19 mouse cellular contexts compared by ENCODE assay signal in genomic region chr11:114370708-114371107, GRCm38 (mm10).
DNase-seq lines count a peak whose midpoint lies in the region; ATAC-seq lines count a peak whose summit lies in the region.
"Had no signal": no experiment of that assay in that cellular context is flagged by ENCODE, and none has a peak within 500 bp of the region (broad histone marks: within the 10 kb centered on the region; RNA-seq: fewer than 3 reads in every experiment).

No protein-coding gene starts in this region.

- H3K9me3 ChIP-seq in heart, embryonic 16.5 days (replicated peaks; ENCODE audit: control insufficient read depth, low read length) = no peaks in the 10 kb centered on the region
- H3K9me3 ChIP-seq in midbrain, embryonic 10.5 days (replicated peaks) = no peaks in the 10 kb centered on the region
- no peaks in the 10 kb centered on the region for H3K9me3 ChIP-seq in midbrain, embryonic 11.5 days (ENCODE audit: control insufficient read depth, low read length)
- H3K9me3 ChIP-seq: heart, embryonic 10.5 days; liver, embryonic 15.5 days; midbrain, embryonic 12.5 days had no signal

- WGBS in heart, embryonic 16.5 days = 30% methylated on average over 10 of the region's 10 CpGs
- WGBS in midbrain, embryonic 10.5 days = 64% methylated on average over 10 of the region's 10 CpGs
- 52% methylated on average over 10 of the region's 10 CpGs for WGBS in midbrain, embryonic 11.5 days

- H3K27ac ChIP-seq in heart, embryonic 16.5 days (ENCODE audit: low read length) = no peak overlapping the region
- 0 out of 2 replicates have a peak overlapping the region, but pooled peaks have one; percentile 6 for H3K27ac ChIP-seq in midbrain, embryonic 10.5 days (replicated peaks)
- no peak overlapping the region for H3K27ac ChIP-seq in midbrain, embryonic 11.5 days (ENCODE audit: low read depth, low read length)
- H3K27ac ChIP-seq: heart, embryonic 10.5 days; liver, embryonic 15.5 days; midbrain, embryonic 12.5 days; stomach, postnatal 0 days had no signal

- H3K4me2 ChIP-seq in heart, embryonic 16.5 days (ENCODE audit: low read depth, low read length) = peak overlapping the region; percentile 36
- H3K4me2 ChIP-seq in midbrain, embryonic 11.5 days = no peak overlapping the region
- H3K4me2 ChIP-seq: liver, embryonic 15.5 days; midbrain, embryonic 12.5 days had no signal

- no peak overlapping the region for H3K4me3 ChIP-seq in heart, embryonic 16.5 days (ENCODE audit: low read length)
- H3K4me3 ChIP-seq in midbrain, embryonic 10.5 days = no peak overlapping the region
- H3K4me3 ChIP-seq in midbrain, embryonic 11.5 days (ENCODE audit: low read depth, low read length) = no peak overlapping the region
- H3K4me3 ChIP-seq: heart, embryonic 10.5 days; liver, embryonic 15.5 days; midbrain, embryonic 12.5 days had no signal

- no peak for ATAC-seq in heart, embryonic 16.5 days (replicated peaks; ENCODE audit: extremely low read depth, insufficient read depth, low FRiP score)
- no peak for ATAC-seq in midbrain, embryonic 11.5 days (ENCODE audit: low FRiP score)
- 0 out of 2 replicates have a peak, but pooled peaks have one; percentile 9 for ATAC-seq in megakaryocyte progenitor cell, adult 5-6 weeks (replicated peaks; ENCODE audit: poor library complexity)
- ATAC-seq: activated CD4-positive, CD25-positive, alpha-beta regulatory T cell, adult 4 months; Patski had no signal

- no peaks in the 10 kb centered on the region for H3K4me1 ChIP-seq in heart, embryonic 16.5 days (ENCODE audit: control insufficient read depth, insufficient read depth, low read length)
- peaks cover 9% of the 10 kb centered on the region for H3K4me1 ChIP-seq in midbrain, embryonic 10.5 days
- 0 out of 2 replicates have a peak, but pooled peaks cover 2% of the 10 kb centered on the region for H3K4me1 ChIP-seq in midbrain, embryonic 11.5 days (ENCODE audit: control insufficient read depth, insufficient read depth, low read length)
- H3K4me1 ChIP-seq: liver, embryonic 15.5 days had no signal

- H3K9ac ChIP-seq in heart, embryonic 16.5 days (ENCODE audit: low read length) = no peak overlapping the region
- no peak overlapping the region; the same call in 1 of the 2 replicates for H3K9ac ChIP-seq in midbrain, embryonic 11.5 days (ENCODE audit: low read length)
- H3K9ac ChIP-seq: liver, embryonic 15.5 days; midbrain, embryonic 12.5 days had no signal

- H3K36me3 ChIP-seq in heart, embryonic 16.5 days (ENCODE audit: control insufficient read depth, insufficient read depth) = no peaks in the 10 kb centered on the region
- H3K36me3 ChIP-seq in midbrain, embryonic 10.5 days = no peaks in the 10 kb centered on the region
- no peaks in the 10 kb centered on the region for H3K36me3 ChIP-seq in midbrain, embryonic 11.5 days (ENCODE audit: control insufficient read depth, insufficient read depth, low read length)
- H3K36me3 ChIP-seq: heart, embryonic 10.5 days; liver, embryonic 15.5 days; midbrain, embryonic 12.5 days had no signal

- no peaks in the 10 kb centered on the region for H3K27me3 ChIP-seq in heart, embryonic 16.5 days (ENCODE audit: control insufficient read depth, insufficient read depth, low read length)
- H3K27me3 ChIP-seq in midbrain, embryonic 10.5 days (ENCODE audit: low read depth, poor library complexity, severe bottlenecking) = 0 out of 2 replicates have a peak, but pooled peaks cover 4% of the 10 kb centered on the region
- H3K27me3 ChIP-seq in midbrain, embryonic 11.5 days (ENCODE audit: control insufficient read depth, insufficient read depth, low read length) = no peaks in the 10 kb centered on the region
- H3K27me3 ChIP-seq: liver, embryonic 15.5 days; Patski had no signal

- no peak for DNase-seq in heart, adult 18-20 months
- DNase-seq in midbrain, embryonic 10.5 days (ENCODE audit: low spot score) = no peak
- DNase-seq in midbrain, embryonic 11.5 days (ENCODE audit: low spot score, missing footprints) = no peak
- no peak for DNase-seq in frontal cortex, postnatal 14 days (ENCODE audit: low spot score in 2 of 2)
- no peak for DNase-seq in urinary bladder, postnatal 25 days (ENCODE audit: low spot score)
- DNase-seq: adrenal gland, postnatal 36 days; cerebellum, adult 9-11 months; gastrocnemius, postnatal 10 days; kidney, adult 18-20 months; kidney, postnatal 10 days; lung, postnatal 36 days had no signal
